Mouse (Mus musculus) frontal cortex, adult (tissue): ENCODE results near the gene Pla2g12b.
"Not testable (repeated sequence)": the region's sequence is repeated elsewhere in the genome, so short reads cannot be mapped to it uniquely, and the experiment has no call there.

Experiments used
- ATAC-seq: cut with Nextera tagmentation; 2 replicates; pipeline ENCODE4 v1.9.2; 2017; ENCODE audit warnings: mild to moderate bottlenecking, moderate library complexity, mixed read lengths; ENCODE audit not compliant: low TSS enrichment

The Pla2g12b gene

GRCm38 (mm10) chr10:59402899-59403792, at the start of gene Pla2g12b:
Gene Pla2g12b (plus strand): TSS chr10:59403660.
- ATAC-seq = no peak

- ATAC-seq = no peak
Observed at GRCm38 (mm10) chr10:59354120-59354519, 49.3 kb upstream of the Pla2g12b start.

GRCm38 (mm10) chr10:59355020-59355419, 48.4 kb upstream of the Pla2g12b start:
- no peak for ATAC-seq

GRCm38 (mm10) chr10:59358744-59359143, 44.7 kb upstream of the Pla2g12b start:
- no peak for ATAC-seq

GRCm38 (mm10) chr10:59363208-59363607, 40.3 kb upstream of the Pla2g12b start:
- ATAC-seq = no peak

- no peak for ATAC-seq
Observed at GRCm38 (mm10) chr10:59364551-59364950, 38.9 kb upstream of the Pla2g12b start.

GRCm38 (mm10) chr10:59365804-59366589, 37.5 kb upstream of the Pla2g12b start:
- ATAC-seq = no peak

GRCm38 (mm10) chr10:59366746-59367145, 36.7 kb upstream of the Pla2g12b start:
- ATAC-seq = no peak

- no peak for ATAC-seq
Observed at GRCm38 (mm10) chr10:59367206-59367605, 36.3 kb upstream of the Pla2g12b start.

GRCm38 (mm10) chr10:59368729-59369128, 34.7 kb upstream of the Pla2g12b start:
- ATAC-seq = no peak

GRCm38 (mm10) chr10:59369426-59369825, 34.0 kb upstream of the Pla2g12b start:
- no peak for ATAC-seq

GRCm38 (mm10) chr10:59377906-59378305, 25.6 kb upstream of the Pla2g12b start:
- no peak for ATAC-seq

- no peak for ATAC-seq
Observed at GRCm38 (mm10) chr10:59378728-59379127, 24.7 kb upstream of the Pla2g12b start.

GRCm38 (mm10) chr10:59379927-59380326, 23.5 kb upstream of the Pla2g12b start:
- ATAC-seq = no peak

GRCm38 (mm10) chr10:59380411-59380821, 23.0 kb upstream of the Pla2g12b start:
- no peak for ATAC-seq

GRCm38 (mm10) chr10:59381563-59381962, 21.9 kb upstream of the Pla2g12b start:
- not testable (repeated sequence) for ATAC-seq

- peak; percentile 72 for ATAC-seq
Observed at GRCm38 (mm10) chr10:59386951-59387350, 16.5 kb upstream of the Pla2g12b start.

GRCm38 (mm10) chr10:59389652-59390051, 13.8 kb upstream of the Pla2g12b start:
- ATAC-seq = peak; percentile 90

GRCm38 (mm10) chr10:59391907-59392306, 11.6 kb upstream of the Pla2g12b start:
- ATAC-seq = no peak

- ATAC-seq = not testable (repeated sequence)
Observed at GRCm38 (mm10) chr10:59395461-59395860, 8.0 kb upstream of the Pla2g12b start, which contains the start of gene Gm10273. Gene Gm10273 (plus strand): TSS chr10:59395632.

- no peak for ATAC-seq
Observed at GRCm38 (mm10) chr10:59403793-59404149, 311 bp downstream of the Pla2g12b start.

- no peak for ATAC-seq
Observed at GRCm38 (mm10) chr10:59408499-59408898, 5.0 kb downstream of the Pla2g12b start.

GRCm38 (mm10) chr10:59410264-59410663, 6.8 kb downstream of the Pla2g12b start:
- ATAC-seq = no peak
